Mouse (Mus musculus) splenic B cell, adult 2 months (primary cell): ENCODE results near the gene Hcn1.

Experiments
- DNase-seq: peaks from one replicate; pipeline ENCODE4 v3.0.0-alpha.2; 2011; ENCODE audit warnings: low read depth, low spot score
- H3K27me3 ChIP-seq: 2 replicates; pipeline ENCODE4 v1.6.1; 2012; ENCODE audit warnings: mild to moderate bottlenecking, low read length, moderate library complexity, mixed read lengths; ENCODE audit not compliant: control insufficient read depth, poor library complexity, insufficient read depth, severe bottlenecking
- H3K36me3 ChIP-seq: 2 replicates; pipeline ENCODE4 v1.6.1; 2012; ENCODE audit warnings: mild to moderate bottlenecking, low read length, moderate library complexity, mixed read lengths; ENCODE audit not compliant: control insufficient read depth, poor library complexity, insufficient read depth, severe bottlenecking

Hcn1 gene

GRCm38 (mm10) chr13:117602181-117602580 lies at the start of gene Hcn1:
Hcn1 (plus strand) TSS chr13:117602320.
- Histone ChIP-seq H3K36me3 (no peaks in the 10 kb centered on the region), H3K27me3 (no peaks in the 10 kb centered on the region; the same call in 1 of the 2 replicates)
- peak; percentile 24 for DNase-seq

GRCm38 (mm10) chr13:117567251-117567650 lies 34.9 kb upstream of the Hcn1 start:
- no peaks in the 10 kb centered on the region for H3K27me3 ChIP-seq
- H3K36me3 ChIP-seq, result no peaks in the 10 kb centered on the region
- DNase-seq, result no peak

DNA sequence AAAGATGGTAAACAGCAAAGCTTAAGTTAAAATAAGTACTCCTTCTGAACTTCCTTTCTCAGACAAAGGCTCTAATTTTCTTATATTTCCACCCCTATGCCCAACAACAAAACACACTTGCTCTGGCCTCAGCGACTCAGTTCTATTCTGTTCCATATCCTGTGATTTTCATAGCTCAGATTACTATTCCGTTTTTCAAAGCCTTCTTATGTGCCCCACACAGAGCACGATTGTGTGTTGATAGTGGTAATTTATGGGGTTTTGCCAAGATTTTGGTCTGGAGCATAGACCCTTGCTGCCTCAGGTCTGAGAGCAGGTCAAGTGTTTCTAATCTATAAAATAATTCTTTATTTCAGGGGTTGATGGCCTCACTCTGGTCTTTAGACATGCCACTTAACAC lies 30.4 kb upstream of the Hcn1 start:
- H3K27me3 ChIP-seq, result no peaks in the 10 kb centered on the region
- no peak for DNase-seq
- no peaks in the 10 kb centered on the region for H3K36me3 ChIP-seq

DNA sequence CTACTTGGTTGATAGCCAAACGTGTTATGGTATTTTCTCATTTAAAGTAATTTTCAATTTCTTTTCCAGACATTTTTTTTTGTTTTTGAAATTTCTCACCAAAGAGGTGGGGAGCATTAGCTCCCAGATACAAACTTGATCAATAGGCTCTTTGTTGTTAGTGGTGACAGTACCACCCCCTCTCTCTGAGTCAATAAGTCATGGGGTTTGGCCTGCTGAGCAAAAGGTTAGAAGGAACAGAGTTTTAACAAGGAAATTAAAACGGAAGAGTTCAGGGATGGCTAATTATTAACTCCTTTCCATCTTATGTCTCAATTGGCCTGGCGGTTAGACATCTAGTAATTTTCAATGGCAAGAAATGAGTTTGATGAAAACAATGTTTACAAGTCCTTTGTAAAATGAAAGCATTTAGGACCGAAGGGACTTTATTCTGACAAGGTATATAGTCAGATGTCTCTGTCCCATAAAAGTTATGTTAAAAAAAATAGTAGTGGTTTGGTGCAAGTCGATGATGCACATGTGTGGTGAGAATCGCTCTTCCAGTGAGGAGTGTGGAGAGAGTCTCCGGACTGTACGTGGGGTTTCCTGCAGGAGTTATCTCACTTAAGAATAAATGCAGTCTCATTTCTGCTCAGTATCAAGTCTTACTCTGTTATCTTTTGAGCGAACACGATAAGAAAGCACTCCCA lies 7.5 kb upstream of the Hcn1 start:
- DNase-seq, result no peak

DNA sequence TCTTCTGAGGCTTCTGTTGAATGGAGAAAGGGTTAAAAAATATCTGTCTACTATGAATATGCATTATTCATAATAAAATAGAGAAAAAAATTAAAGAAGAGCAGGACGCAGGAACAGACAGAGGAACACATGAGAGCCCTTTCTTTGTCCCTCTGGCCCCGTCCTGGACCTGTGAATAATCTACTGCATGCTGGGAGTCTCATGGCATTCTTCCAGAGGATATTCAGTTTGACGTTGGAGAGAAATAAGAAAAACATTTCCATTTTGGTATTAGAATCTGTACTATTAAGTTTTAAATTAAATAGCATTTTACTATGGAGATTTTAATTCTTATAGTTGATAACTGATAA lies 7.0 kb upstream of the Hcn1 start:
- H3K27me3 ChIP-seq, result no peaks in the 10 kb centered on the region
- no peak for DNase-seq
- no peaks in the 10 kb centered on the region for H3K36me3 ChIP-seq

More for the DNA sequence above, 7.5 kb upstream of the Hcn1 start:
- Histone ChIP-seq H3K36me3 (no peaks in the 10 kb centered on the region), H3K27me3 (no peaks in the 10 kb centered on the region)

- no peaks in the 10 kb centered on the region; the same call in 1 of the 2 replicates for H3K27me3 ChIP-seq
- H3K36me3 ChIP-seq, result no peaks in the 10 kb centered on the region
- no peak for DNase-seq
Measured at GRCm38 (mm10) chr13:117601331-117601965, 672 bp upstream of the Hcn1 start.

DNA sequence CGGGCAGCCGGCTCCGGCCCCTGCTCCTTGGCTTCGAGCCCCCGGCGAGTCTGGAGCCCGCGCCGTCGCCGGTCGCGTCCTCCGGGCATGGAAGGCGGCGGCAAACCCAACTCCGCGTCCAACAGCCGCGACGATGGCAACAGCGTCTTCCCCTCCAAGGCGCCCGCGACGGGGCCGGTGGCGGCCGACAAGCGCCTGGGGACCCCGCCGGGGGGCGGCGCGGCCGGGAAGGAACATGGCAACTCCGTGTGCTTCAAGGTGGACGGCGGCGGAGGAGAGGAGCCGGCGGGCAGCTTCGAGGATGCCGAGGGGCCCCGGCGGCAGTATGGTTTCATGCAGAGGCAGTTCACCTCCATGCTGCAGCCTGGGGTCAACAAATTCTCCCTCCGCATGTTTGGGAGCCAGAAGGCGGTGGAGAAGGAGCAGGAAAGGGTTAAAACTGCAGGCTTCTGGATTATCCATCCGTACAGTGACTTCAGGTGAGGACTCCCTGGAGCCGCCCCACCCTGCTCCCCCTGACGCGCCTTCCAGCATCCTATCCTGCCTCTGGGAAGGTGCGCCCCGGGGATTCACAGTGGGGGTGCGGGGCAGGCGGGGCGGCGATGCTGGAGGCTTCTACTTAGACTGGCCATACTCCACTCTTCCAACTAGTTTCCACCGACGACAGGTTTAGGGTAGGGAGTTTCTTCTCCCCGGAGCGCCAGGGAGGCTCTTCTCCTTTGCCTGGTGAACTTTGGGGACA lies 668 bp downstream of the Hcn1 start:
- Histone ChIP-seq H3K27me3 (no peaks in the 10 kb centered on the region; the same call in 1 of the 2 replicates), H3K36me3 (no peaks in the 10 kb centered on the region)
- no peak for DNase-seq

GRCm38 (mm10) chr13:117603421-117603820 lies 1.3 kb downstream of the Hcn1 start:
- no peaks in the 10 kb centered on the region; the same call in 1 of the 2 replicates for H3K27me3 ChIP-seq
- H3K36me3 ChIP-seq, result no peaks in the 10 kb centered on the region
- DNase-seq, result no peak

DNA sequence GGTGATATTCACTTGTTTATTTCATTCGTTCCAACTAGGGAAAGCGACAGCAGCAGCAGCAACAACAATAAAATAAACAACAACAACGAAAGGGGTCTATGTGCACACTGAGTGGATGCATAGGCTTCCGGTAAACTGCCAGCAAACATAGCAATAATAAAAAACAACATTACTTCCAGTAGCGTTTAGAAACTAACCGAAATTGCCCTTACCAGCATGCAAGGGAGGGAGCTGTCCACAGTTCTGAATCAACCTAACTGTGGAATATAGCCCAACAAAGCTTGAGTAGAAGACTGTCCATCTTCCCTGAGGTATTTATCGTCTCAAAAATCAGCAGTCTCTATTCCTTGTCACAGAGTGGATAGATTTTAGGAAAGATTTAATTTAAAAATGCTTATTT lies 2.0 kb downstream of the Hcn1 start:
- no peak for DNase-seq
- Histone ChIP-seq H3K36me3 (no peaks in the 10 kb centered on the region), H3K27me3 (no peaks in the 10 kb centered on the region; the same call in 1 of the 2 replicates)

GRCm38 (mm10) chr13:117604971-117605750 lies 3.0 kb downstream of the Hcn1 start:
- no peak for DNase-seq
- no peaks in the 10 kb centered on the region for H3K36me3 ChIP-seq
- no peaks in the 10 kb centered on the region; the same call in 1 of the 2 replicates for H3K27me3 ChIP-seq

- H3K27me3 ChIP-seq, result no peaks in the 10 kb centered on the region
- H3K36me3 ChIP-seq, result no peaks in the 10 kb centered on the region
- DNase-seq, result no peak
Measured at GRCm38 (mm10) chr13:117611881-117612280, 9.8 kb downstream of the Hcn1 start.

DNA sequence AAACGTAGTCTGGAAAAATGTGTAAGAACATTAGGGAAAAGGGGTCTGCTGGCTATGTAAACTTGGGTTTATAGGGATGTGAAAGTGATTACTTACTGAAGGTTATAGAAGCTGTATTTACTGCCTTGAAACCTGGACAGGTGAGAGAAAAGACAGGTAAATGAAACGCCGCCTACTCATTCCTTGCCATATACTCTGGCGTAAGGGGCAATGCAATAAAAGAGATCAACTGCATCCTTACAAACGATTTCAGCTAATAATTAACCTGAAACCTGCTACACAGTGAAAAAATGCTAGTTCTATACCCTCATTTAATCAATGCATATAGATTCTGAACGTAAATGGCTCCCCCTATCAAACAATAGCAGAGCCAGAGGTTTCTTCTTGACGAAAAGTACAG lies 17.4 kb downstream of the Hcn1 start:
- Histone ChIP-seq H3K27me3 (no peaks in the 10 kb centered on the region), H3K36me3 (no peaks in the 10 kb centered on the region)
- no peak for DNase-seq

DNA sequence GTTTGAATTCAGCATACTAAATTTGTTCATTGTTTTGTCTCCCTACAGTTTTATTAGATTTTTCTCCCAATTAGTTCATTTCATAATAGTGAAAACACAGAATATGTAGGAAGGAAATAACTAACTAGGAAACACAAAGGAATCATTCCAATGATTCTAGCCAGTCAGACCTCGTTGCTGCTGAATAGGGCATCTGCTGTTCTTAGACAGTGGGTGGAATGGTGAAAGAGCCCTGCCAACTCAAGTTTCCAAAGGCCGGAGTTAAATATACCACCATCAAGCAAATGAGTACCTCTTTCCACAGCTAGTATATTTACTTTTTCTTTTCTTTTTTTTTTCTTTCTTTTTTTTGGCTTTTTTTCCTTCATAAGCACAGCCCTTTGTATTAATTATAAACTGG lies 55.4 kb downstream of the Hcn1 start:
- Histone ChIP-seq H3K27me3 (no peaks in the 10 kb centered on the region), H3K36me3 (no peaks in the 10 kb centered on the region)
- DNase-seq, result no peak

DNA sequence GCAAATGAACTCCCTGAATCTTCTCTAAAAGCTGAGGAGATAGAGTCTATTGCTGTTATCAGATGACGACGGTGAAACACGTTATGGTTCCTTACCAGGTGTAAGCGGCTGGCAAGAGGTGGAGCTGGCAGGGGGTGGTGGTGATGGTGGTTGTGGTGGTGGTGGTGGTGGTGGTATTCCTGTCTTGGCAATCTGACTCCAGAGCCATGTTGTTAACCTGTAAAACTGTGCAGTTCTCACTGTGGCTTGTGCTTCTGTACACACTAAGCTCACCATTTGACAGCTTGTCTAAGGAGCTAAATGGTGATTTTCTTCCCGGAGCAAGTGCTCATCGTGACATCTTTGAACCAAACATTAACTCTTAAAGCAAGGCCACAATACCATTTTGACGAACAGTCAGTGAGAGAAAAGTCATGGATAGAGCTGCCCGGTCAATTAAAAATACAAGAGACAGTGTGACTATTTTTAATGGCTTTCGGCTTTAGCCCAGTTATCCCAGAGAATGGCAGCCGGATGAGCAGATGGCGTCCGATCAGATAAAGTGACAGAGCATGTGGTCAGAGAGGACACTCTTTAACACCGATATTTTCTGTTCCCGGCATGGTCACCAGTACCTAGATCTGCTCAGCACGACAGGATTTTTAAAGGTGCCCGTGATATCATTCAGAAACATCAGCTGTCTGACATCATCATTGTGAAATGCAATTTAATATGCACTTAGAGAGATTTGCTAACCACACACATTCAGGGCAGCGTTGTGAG lies 56.5 kb downstream of the Hcn1 start:
- DNase-seq, result no peak
- Histone ChIP-seq H3K36me3 (no peaks in the 10 kb centered on the region), H3K27me3 (no peaks in the 10 kb centered on the region)
